Mouse (Mus musculus) forebrain, postnatal 0 days (tissue): ENCODE measurements around the gene Pdcd1lg2. TPM values are rescaled to one million over a fixed set of nuclear protein-coding genes. Genes with fewer than 3 reads are reported as not detected.

Experiments used
- ATAC-seq: fragments of 200-750 bp; cut with Nextera tagmentation; 2 replicates; pipeline ENCODE4 v1.8.0; 2017; ENCODE audit warnings: mild to moderate bottlenecking, moderate library complexity
- DNase-seq: peaks from one replicate; pipeline ENCODE4 v3.0.0-alpha.2; 2015
- H3K27ac ChIP-seq: fragments of 300-500 bp; sonication (generic); 2 replicates; pipeline ENCODE4 v1.5.1; 2014; ENCODE audit warnings: low read depth, mild to moderate bottlenecking, antibody characterized with exemption, low read length, moderate library complexity, mixed read lengths
- H3K27me3 ChIP-seq: fragments of 300-500 bp; sonication (generic); 2 replicates; pipeline ENCODE4 v1.6.1; 2014; ENCODE audit warnings: mild to moderate bottlenecking, low read length, mixed read lengths; ENCODE audit not compliant: insufficient read depth
- H3K36me3 ChIP-seq: fragments of 300-500 bp; sonication (generic); 2 replicates; pipeline ENCODE4 v1.6.1; 2014; ENCODE audit warnings: mild to moderate bottlenecking, moderate library complexity; ENCODE audit not compliant: insufficient read depth
- H3K4me1 ChIP-seq: fragments of 300-500 bp; sonication (generic); 2 replicates; pipeline ENCODE4 v1.6.1; 2014; ENCODE audit warnings: antibody characterized with exemption; ENCODE audit not compliant: insufficient read depth
- H3K4me2 ChIP-seq: fragments of 300-500 bp; sonication (generic); 2 replicates; pipeline ENCODE4 v1.6.1; 2014; ENCODE audit warnings: low read depth, mild to moderate bottlenecking, moderate library complexity
- H3K4me3 ChIP-seq: fragments of 300-500 bp; sonication (generic); 2 replicates; pipeline ENCODE4 v1.5.1; 2014; ENCODE audit warnings: low read depth, low read length, mixed read lengths
- H3K9ac ChIP-seq: fragments of 300-500 bp; sonication (generic); 2 replicates; pipeline ENCODE4 v1.6.1; 2014; ENCODE audit warnings: mild to moderate bottlenecking
- H3K9me3 ChIP-seq: fragments of 300-500 bp; sonication (generic); 2 replicates; pipeline ENCODE4 v1.6.1; 2016; ENCODE audit warnings: low read length
- CTCF ChIP-seq: sonication (generic); IDR thresholded peaks from 2 replicates; pipeline ENCODE4 v1.5.1; 2016; ENCODE audit warnings: antibody characterized with exemption, control low read depth, low read depth
- WGBS: fragments of 180-500 bp; shearing (Covaris S2); extraction: QIAGEN DNeasy Blood & Tissue Kit; methylation state at CpG from one replicate; pipeline ENCODE4 v1.1.7; 2014; 5-methylcytosine and 5-hydroxymethylcytosine counted together
- polyA plus RNA-seq: library from polyadenylated mRNA; unstranded; fragments of >200 nt; fragmentation: Nextera tagmentation; extraction: Ambion mirVana; gene quantifications from 2 replicates; pipeline ENCODE4 v1.2.1, GENCODE M21; 2015
- total RNA-seq: library from RNA; depleted of rRNA; stranded (reverse); fragments of >200 nt; gene quantifications from 2 replicates; pipeline ENCODE4 v1.2.3, GENCODE M21; 2014; rRNA removed

Gene Pdcd1lg2
- total and polyA plus RNA-seq, 2 experiments from 2014 or later = 0.19 TPM; not detected in 1

- H3K4me1 ChIP-seq = no peaks in the 10 kb centered on the region
- H3K27ac ChIP-seq = no peak overlapping the region
- no peak overlapping the region for H3K4me2 ChIP-seq
- no peak overlapping the region for H3K4me3 ChIP-seq
- no peak overlapping the region for H3K9ac ChIP-seq
- no peaks in the 10 kb centered on the region for H3K27me3 ChIP-seq
- TF ChIP-seq CTCF = no peak
- ATAC-seq (no peak), DNase-seq (no peak)
- no peaks in the 10 kb centered on the region for H3K9me3 ChIP-seq
- WGBS = 89% methylated on average over 3 of the region's 3 CpGs
- H3K36me3 ChIP-seq = no peaks in the 10 kb centered on the region
These were observed 103.4 kb downstream of the Pdcd1lg2 start for GRCm38 (mm10) chr19:29514130-29514529.

- Histone ChIP-seq H3K9ac (no peak overlapping the region), H3K4me2 (no peak overlapping the region), H3K4me1 (no peaks in the 10 kb centered on the region), H3K27me3 (no peaks in the 10 kb centered on the region), H3K9me3 (no peaks in the 10 kb centered on the region), H3K4me3 (no peak overlapping the region), H3K36me3 (no peaks in the 10 kb centered on the region), H3K27ac (no peak overlapping the region)
- TF ChIP-seq CTCF = no peak
- no peak for ATAC-seq
- WGBS = 91% methylated on average over 3 of the region's 3 CpGs
- no peak for DNase-seq
These were observed 104.7 kb downstream of the Pdcd1lg2 start for GRCm38 (mm10) chr19:29515386-29515785.

- Histone ChIP-seq H3K9ac (no peak overlapping the region), H3K4me2 (no peak overlapping the region), H3K27ac (no peak overlapping the region), H3K4me3 (no peak overlapping the region), H3K27me3 (no peaks in the 10 kb centered on the region), H3K9me3 (no peaks in the 10 kb centered on the region), H3K36me3 (no peaks in the 10 kb centered on the region), H3K4me1 (no peaks in the 10 kb centered on the region)
- ATAC-seq (no peak), DNase-seq (no peak)
- no peak for TF ChIP-seq CTCF
- 75% methylated on average over 10 of the region's 10 CpGs for WGBS
These were observed 105.3 kb downstream of the Pdcd1lg2 start for GRCm38 (mm10) chr19:29515991-29516390.

GRCm38 (mm10) chr19:29518409-29518808 lies 107.7 kb downstream of the Pdcd1lg2 start:
- Histone ChIP-seq H3K9me3 (no peaks in the 10 kb centered on the region), H3K36me3 (no peaks in the 10 kb centered on the region), H3K4me3 (no peak overlapping the region), H3K9ac (no peak overlapping the region), H3K27me3 (no peaks in the 10 kb centered on the region), H3K4me1 (0 out of 2 replicates have a peak, but pooled peaks cover 5% of the 10 kb centered on the region), H3K4me2 (no peak overlapping the region), H3K27ac (no peak overlapping the region)
- TF ChIP-seq CTCF = no peak
- 92% methylated on average over 7 of the region's 7 CpGs for WGBS
- no peak for DNase-seq
- no peak for ATAC-seq

- Histone ChIP-seq H3K9ac (no peak overlapping the region), H3K27ac (no peak overlapping the region), H3K9me3 (no peaks in the 10 kb centered on the region), H3K36me3 (no peaks in the 10 kb centered on the region), H3K4me3 (no peak overlapping the region), H3K4me2 (no peak overlapping the region), H3K4me1 (0 out of 2 replicates have a peak, but pooled peaks cover 5% of the 10 kb centered on the region), H3K27me3 (no peaks in the 10 kb centered on the region)
- ATAC-seq (no peak), DNase-seq (no peak)
- 76% methylated on average over 4 of the region's 4 CpGs for WGBS
- no peak for TF ChIP-seq CTCF
These were observed 108.2 kb downstream of the Pdcd1lg2 start for GRCm38 (mm10) chr19:29518922-29519321.

Other genes with a start within 250 kb of the Pdcd1lg2 start
- gene Jak2, start 159.1 kb upstream of the Pdcd1lg2 start, total RNA-seq = 52.5 and 54.2 TPM in 2 replicates
- 12.4 and 13.2 TPM in 2 replicates for gene Jak2, start 159.1 kb upstream of the Pdcd1lg2 start, polyA plus RNA-seq
- gene Insl6, start 85.6 kb upstream of the Pdcd1lg2 start, total RNA-seq = 0.48 and 0.54 TPM in 2 replicates
- 2.0 and 2.2 TPM in 2 replicates for gene Insl6, start 85.6 kb upstream of the Pdcd1lg2 start, polyA plus RNA-seq
- 7.2 and 14.3 TPM in 2 replicates for gene Rln1, start 76.2 kb upstream of the Pdcd1lg2 start, total RNA-seq
- gene Rln1, start 76.2 kb upstream of the Pdcd1lg2 start, polyA plus RNA-seq = 7.1 and 9.1 TPM in 2 replicates
- gene Plgrkt, start 43.5 kb upstream of the Pdcd1lg2 start, total RNA-seq = 45.5 and 57.6 TPM in 2 replicates
- gene Plgrkt, start 43.5 kb upstream of the Pdcd1lg2 start, polyA plus RNA-seq = 85.6 and 105 TPM in 2 replicates
- 1.2 and 2.0 TPM in 2 replicates for gene Cd274, start 43.5 kb upstream of the Pdcd1lg2 start, total RNA-seq
- gene Cd274, start 43.5 kb upstream of the Pdcd1lg2 start, polyA plus RNA-seq = 0.42 and 0.79 TPM in 2 replicates
- 35.0 and 38.0 TPM in 2 replicates for gene Ric1, start 111.4 kb downstream of the Pdcd1lg2 start, total RNA-seq
- 7.9 and 10.4 TPM in 2 replicates for gene Ric1, start 111.4 kb downstream of the Pdcd1lg2 start, polyA plus RNA-seq
- 9.8 and 14.0 TPM in 2 replicates for gene Ermp1, start 237.5 kb downstream of the Pdcd1lg2 start, total RNA-seq
- 5.7 and 8.2 TPM in 2 replicates for gene Ermp1, start 237.5 kb downstream of the Pdcd1lg2 start, polyA plus RNA-seq